Mouse (Mus musculus) midbrain, embryonic 11.5 days (tissue): ENCODE measurements around the gene Gm9945. TPM values are rescaled to one million over a fixed set of nuclear protein-coding genes. Genes with fewer than 3 reads are reported as not detected.

ENCODE experiments used
- ATAC-seq: fragments of 200-750 bp; cut with Nextera tagmentation; 2 replicates; pipeline ENCODE4 v1.8.0; 2017; ENCODE audit warnings: moderate TSS enrichment, moderate library complexity; ENCODE audit not compliant: low FRiP score
- DNase-seq: peaks from one replicate; pipeline ENCODE4 v3.0.0; 2015; ENCODE audit warnings: low spot score; ENCODE audit errors: missing footprints
- H3K27ac ChIP-seq: fragments of 300-500 bp; sonication (generic); 2 replicates; pipeline ENCODE4 v1.5.1; 2014; ENCODE audit warnings: low read depth, low read length
- H3K27me3 ChIP-seq: fragments of 300-500 bp; sonication (generic); 2 replicates; pipeline ENCODE4 v1.6.1; 2014; ENCODE audit warnings: mild to moderate bottlenecking, low read length, moderate library complexity, mixed read lengths; ENCODE audit not compliant: control insufficient read depth, insufficient read depth
- H3K36me3 ChIP-seq: fragments of 300-500 bp; sonication (generic); 2 replicates; pipeline ENCODE4 v1.6.1; 2014; ENCODE audit warnings: mild to moderate bottlenecking, low read length, moderate library complexity, mixed read lengths; ENCODE audit not compliant: control insufficient read depth, insufficient read depth
- H3K4me1 ChIP-seq: fragments of 300-500 bp; sonication (generic); 2 replicates; pipeline ENCODE4 v1.6.1; 2014; ENCODE audit warnings: low read length; ENCODE audit not compliant: control insufficient read depth, insufficient read depth
- H3K4me2 ChIP-seq: fragments of 300-500 bp; sonication (generic); 2 replicates; pipeline ENCODE4 v1.6.1; 2014; ENCODE audit warnings: mild to moderate bottlenecking, moderate library complexity
- H3K4me3 ChIP-seq: fragments of 300-500 bp; sonication (generic); 2 replicates; pipeline ENCODE4 v1.5.1; 2014; ENCODE audit warnings: low read depth, low read length
- H3K9ac ChIP-seq: fragments of 300-500 bp; sonication (generic); 2 replicates; pipeline ENCODE4 v1.6.1; 2014; ENCODE audit warnings: low read length
- H3K9me3 ChIP-seq: fragments of 300-500 bp; sonication (generic); 2 replicates; pipeline ENCODE4 v1.6.1; 2016; ENCODE audit warnings: low read length; ENCODE audit not compliant: control insufficient read depth
- WGBS: fragments of 180-500 bp; shearing (Covaris S2); extraction: QIAGEN DNeasy Blood & Tissue Kit; methylation state at CpG from one replicate; pipeline ENCODE4 v1.1.7; 2014; 5-methylcytosine and 5-hydroxymethylcytosine counted together
- polyA plus RNA-seq: library from polyadenylated mRNA; unstranded; fragments of >200 nt; fragmentation: Nextera tagmentation; extraction: Ambion mirVana; gene quantifications from 2 replicates; pipeline ENCODE4 v1.2.1, GENCODE M21; 2014

The Gm9945 gene
- polyA plus RNA-seq, 1 experiment from 2014 or later: 0.15 TPM

- Histone ChIP-seq H3K9ac (no peak overlapping the region), H3K4me2 (no peak overlapping the region), H3K27me3 (peaks cover 2% of the 10 kb centered on the region; the same call in 1 of the 2 replicates), H3K9me3 (no peaks in the 10 kb centered on the region), H3K27ac (no peak overlapping the region), H3K36me3 (no peaks in the 10 kb centered on the region), H3K4me1 (peaks cover 22% of the 10 kb centered on the region), H3K4me3 (no peak overlapping the region)
- ATAC-seq (no peak), DNase-seq (no peak)
- 86% methylated on average over 14 of the region's 14 CpGs for WGBS
Observed at GRCm38 (mm10) chr11:53523545-53524405, 43.8 kb downstream of the Gm9945 start.

DNA sequence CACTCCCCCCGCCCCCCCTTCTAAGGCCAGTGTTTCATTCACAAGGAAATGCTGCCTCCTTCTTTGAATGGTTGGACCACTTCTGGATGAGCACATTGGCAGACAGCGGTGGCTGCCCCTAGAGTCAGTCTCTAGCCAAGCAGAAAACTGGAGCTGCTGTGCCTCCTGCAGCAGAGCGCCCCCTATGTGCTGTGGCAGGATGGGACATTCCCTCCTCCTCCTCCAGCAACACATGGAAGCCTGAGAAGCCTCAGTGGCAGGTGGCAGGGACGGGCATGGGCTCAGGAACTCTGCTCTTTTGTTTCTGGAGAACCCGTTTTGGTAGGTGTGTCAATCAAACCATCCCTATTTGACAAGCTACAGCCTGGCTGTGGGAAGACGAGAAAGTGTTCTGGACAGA is 44.9 kb downstream of the Gm9945 start:
- Histone ChIP-seq H3K9ac (no peak overlapping the region), H3K27ac (no peak overlapping the region), H3K9me3 (no peaks in the 10 kb centered on the region), H3K4me1 (peaks cover 25% of the 10 kb centered on the region), H3K4me3 (no peak overlapping the region), H3K36me3 (no peaks in the 10 kb centered on the region), H3K27me3 (peaks cover 2% of the 10 kb centered on the region; the same call in 1 of the 2 replicates), H3K4me2 (no peak overlapping the region)
- DNase-seq (no peak), ATAC-seq (no peak)
- whole genome bisulfite sequencing: 61% methylated on average over 6 of the region's 6 CpGs

DNA sequence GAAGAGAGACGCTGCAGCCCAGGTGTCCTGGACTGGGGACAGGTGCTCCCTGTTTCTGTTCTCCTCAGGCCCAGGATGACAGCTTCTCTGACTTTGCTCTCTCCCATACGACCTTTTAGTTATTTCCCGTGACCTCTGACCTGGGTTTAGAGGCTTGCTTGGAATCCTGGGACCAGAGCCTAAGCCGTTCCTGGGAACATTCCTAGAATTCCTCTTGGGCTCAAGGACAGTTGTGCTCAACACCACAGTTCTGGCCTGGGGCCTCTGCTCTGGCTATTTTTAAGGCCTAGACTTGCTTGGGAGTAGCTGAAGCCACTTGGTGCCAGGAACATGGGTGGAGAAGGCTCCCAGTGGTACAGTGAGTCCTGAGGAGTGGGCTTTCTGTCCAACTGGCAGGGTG is 45.5 kb downstream of the Gm9945 start:
- Histone ChIP-seq H3K36me3 (no peaks in the 10 kb centered on the region), H3K4me1 (peaks cover 19% of the 10 kb centered on the region), H3K9ac (no peak overlapping the region), H3K27ac (no peak overlapping the region), H3K9me3 (no peaks in the 10 kb centered on the region), H3K4me2 (no peak overlapping the region), H3K4me3 (no peak overlapping the region), H3K27me3 (peaks cover 2% of the 10 kb centered on the region; the same call in 1 of the 2 replicates)
- 30% methylated on average over 4 of the region's 4 CpGs for WGBS
- no peak for ATAC-seq
- DNase-seq: no peak

DNA sequence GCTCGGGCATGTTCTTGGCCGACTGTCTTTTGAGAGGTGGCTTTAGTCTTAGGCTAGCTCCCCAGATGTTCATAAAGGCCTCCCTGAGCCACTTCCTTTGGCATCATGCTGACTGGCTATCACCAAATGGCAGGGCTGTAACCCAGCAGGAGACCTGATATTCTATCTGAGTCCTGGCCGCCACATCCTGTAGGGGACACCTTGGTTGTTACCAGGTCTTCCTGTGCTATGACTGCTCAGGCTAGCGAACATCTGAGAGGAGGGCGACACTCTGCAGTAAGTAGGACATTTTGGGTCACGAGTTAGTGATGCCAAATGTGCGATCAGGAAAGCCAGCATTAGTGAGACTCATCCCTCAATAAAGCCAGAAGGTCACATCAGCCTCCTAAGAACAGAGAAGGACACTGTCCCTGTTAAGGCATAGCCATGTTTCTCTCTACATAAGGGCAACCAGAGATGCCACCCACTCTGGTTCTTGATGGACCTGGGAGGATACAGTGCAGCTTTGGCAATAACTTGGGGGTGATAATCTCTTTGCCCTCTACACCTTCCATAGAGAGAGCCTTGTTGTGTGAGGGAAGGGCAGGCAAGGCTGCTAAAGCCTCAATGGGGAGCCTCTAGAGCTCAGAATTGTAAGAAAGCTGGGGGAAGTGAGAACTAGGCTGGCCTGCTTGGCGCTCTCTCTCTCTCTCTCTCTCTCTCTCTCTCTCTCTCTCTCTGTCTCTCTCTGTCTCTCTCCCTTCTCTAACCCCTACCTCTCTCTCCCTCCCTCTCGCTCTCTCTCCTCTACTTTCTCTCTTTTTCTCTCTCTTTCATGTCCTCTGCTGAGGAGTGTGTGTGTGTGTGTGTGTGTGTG is 48.7 kb downstream of the Gm9945 start:
- no peak for ATAC-seq
- Histone ChIP-seq H3K9me3 (no peaks in the 10 kb centered on the region), H3K27me3 (no peaks in the 10 kb centered on the region), H3K4me2 (no peak overlapping the region), H3K4me1 (peaks cover 7% of the 10 kb centered on the region), H3K36me3 (no peaks in the 10 kb centered on the region), H3K27ac (no peak overlapping the region), H3K9ac (no peak overlapping the region), H3K4me3 (no peak overlapping the region)
- WGBS: 85% methylated on average over 9 of the region's 9 CpGs
- DNase-seq: no peak

- Histone ChIP-seq H3K4me3 (no peak overlapping the region), H3K4me1 (peaks cover 7% of the 10 kb centered on the region), H3K9ac (no peak overlapping the region), H3K9me3 (no peaks in the 10 kb centered on the region), H3K4me2 (no peak overlapping the region), H3K27ac (no peak overlapping the region), H3K36me3 (0 out of 2 replicates have a peak, but pooled peaks cover under 1% of the 10 kb centered on the region), H3K27me3 (no peaks in the 10 kb centered on the region)
- DNase-seq (no peak), ATAC-seq (no peak)
- WGBS: 72% methylated on average over 6 of the region's 6 CpGs
Observed at GRCm38 (mm10) chr11:53529253-53529557, 49.2 kb downstream of the Gm9945 start.

- no peak overlapping the region for H3K9ac ChIP-seq
- H3K27ac ChIP-seq: no peak overlapping the region
- H3K4me1 ChIP-seq: peaks cover 7% of the 10 kb centered on the region
- H3K27me3 ChIP-seq: no peaks in the 10 kb centered on the region
- no peaks in the 10 kb centered on the region for H3K9me3 ChIP-seq
- ATAC-seq: no peak
- H3K4me2 ChIP-seq: no peak overlapping the region
- 83% methylated on average over 9 of the region's 9 CpGs for WGBS
- H3K4me3 ChIP-seq: no peak overlapping the region
- DNase-seq: no peak
- 0 out of 2 replicates have a peak, but pooled peaks cover 5% of the 10 kb centered on the region for H3K36me3 ChIP-seq
Observed at GRCm38 (mm10) chr11:53530001-53530400, 50.0 kb downstream of the Gm9945 start.

Other genes starting within 250 kb of the Gm9945 start
- 111 and 117 TPM in 2 replicates for gene Hspa4, start 179.7 kb upstream of the Gm9945 start, polyA plus RNA-seq
- gene Zcchc10, start 155.5 kb upstream of the Gm9945 start, polyA plus RNA-seq: 26.9 and 27.3 TPM in 2 replicates
- gene Aff4, start 129.3 kb upstream of the Gm9945 start, polyA plus RNA-seq: 43.5 and 43.7 TPM in 2 replicates
- 0.66 TPM in 1 of 2 replicates, not detected in the other for gene Leap2, start 57.0 kb upstream of the Gm9945 start, polyA plus RNA-seq
- 590 and 635 TPM in 2 replicates for gene Uqcrq, start 49.3 kb upstream of the Gm9945 start, polyA plus RNA-seq
- gene Gdf9, start 49.1 kb upstream of the Gm9945 start, polyA plus RNA-seq: 2.3 and 3.6 TPM in 2 replicates
- gene Gm10447, start 23.1 kb upstream of the Gm9945 start, polyA plus RNA-seq: not detected in 2 replicates
- gene Shroom1, start 23.0 kb upstream of the Gm9945 start, polyA plus RNA-seq: 1.6 and 1.9 TPM in 2 replicates
- not detected in 2 replicates for gene Gm9837, start 9.7 kb upstream of the Gm9945 start, polyA plus RNA-seq
- gene Sowaha, start 108 bp downstream of the Gm9945 start, polyA plus RNA-seq: 0.05 and 0.15 TPM in 2 replicates
- gene Sept8, start 39.1 kb downstream of the Gm9945 start, polyA plus RNA-seq: 11.6 and 14.9 TPM in 2 replicates
- 87.9 and 96.4 TPM in 2 replicates for gene Kif3a, start 87.2 kb downstream of the Gm9945 start, polyA plus RNA-seq
- 1.7 and 3.1 TPM in 2 replicates for gene Il4, start 138.5 kb downstream of the Gm9945 start, polyA plus RNA-seq
- gene Il13, start 154.5 kb downstream of the Gm9945 start, polyA plus RNA-seq: not detected in 2 replicates
- gene Rad50, start 227.2 kb downstream of the Gm9945 start, polyA plus RNA-seq: 20.7 and 21.7 TPM in 2 replicates
- gene Il5, start 240.6 kb downstream of the Gm9945 start, polyA plus RNA-seq: not detected in 2 replicates